Mouse (Mus musculus) intestine, embryonic 14.5 days (tissue): ENCODE results near the gene Cbr3. TPM values are rescaled to one million over a fixed set of nuclear protein-coding genes. Genes with fewer than 3 reads are reported as not detected.

Source experiments
- ATAC-seq: fragments of 200-750 bp; cut with Nextera tagmentation; replicated peaks from 2 replicates; pipeline ENCODE4 v1.8.0; 2017; ENCODE audit warnings: low read depth, moderate number of reproducible peaks, moderate TSS enrichment, moderate library complexity; ENCODE audit not compliant: low FRiP score, low TSS enrichment
- DNase-seq: peaks from one replicate; pipeline ENCODE4 v3.0.0-alpha.2; 2018; ENCODE audit warnings: low spot score
- H3K27ac ChIP-seq: fragments of 300-500 bp; sonication (generic); 2 replicates; pipeline ENCODE4 v1.5.1; 2014; ENCODE audit warnings: low read depth, mild to moderate bottlenecking, control low read depth
- H3K27me3 ChIP-seq: fragments of 300-500 bp; sonication (generic); replicated peaks from 2 replicates; pipeline ENCODE4 v1.6.1; 2014; ENCODE audit warnings: low read length, control low read depth; ENCODE audit not compliant: control insufficient read depth, insufficient read depth
- H3K36me3 ChIP-seq: fragments of 300-500 bp; sonication (generic); 2 replicates; pipeline ENCODE4 v1.6.1; 2014; ENCODE audit warnings: low read length, control low read depth; ENCODE audit not compliant: control insufficient read depth, insufficient read depth
- H3K4me1 ChIP-seq: fragments of 300-500 bp; sonication (generic); replicated peaks from 2 replicates; pipeline ENCODE4 v1.6.1; 2014; ENCODE audit warnings: low read length, control low read depth, mixed read lengths; ENCODE audit not compliant: control insufficient read depth, insufficient read depth
- H3K4me2 ChIP-seq: fragments of 300-500 bp; sonication (generic); 2 replicates; pipeline ENCODE4 v1.6.1; 2014; ENCODE audit warnings: low read length
- H3K4me3 ChIP-seq: fragments of 300-500 bp; sonication (generic); 2 replicates; pipeline ENCODE4 v1.5.1; 2014; ENCODE audit warnings: low read depth, low read length, control low read depth, mixed read lengths
- H3K9ac ChIP-seq: fragments of 300-500 bp; sonication (generic); 2 replicates; pipeline ENCODE4 v1.6.1; 2014; ENCODE audit warnings: mild to moderate bottlenecking, low read length
- H3K9me3 ChIP-seq: fragments of 300-500 bp; sonication (generic); 2 replicates; pipeline ENCODE4 v1.6.1; 2016; ENCODE audit warnings: low read length, control low read depth; ENCODE audit not compliant: control insufficient read depth
- WGBS: fragments of 180-500 bp; shearing (Covaris S2); extraction: QIAGEN DNeasy Blood & Tissue Kit; methylation state at CpG from one replicate; pipeline ENCODE4 v1.1.7; 2014; 5-methylcytosine and 5-hydroxymethylcytosine counted together
- polyA plus RNA-seq: library from polyadenylated mRNA; unstranded; fragments of >200 nt; fragmentation: Nextera tagmentation; extraction: Ambion mirVana; gene quantifications from 2 replicates; pipeline ENCODE4 v1.2.1, GENCODE M21; 2014

The Cbr3 gene
- polyA plus RNA-seq, 1 experiment from 2014 or later = 1.9 TPM

- no peaks in the 10 kb centered on the region for H3K9me3 ChIP-seq
- no peak overlapping the region for H3K4me2 ChIP-seq
- H3K9ac ChIP-seq = no peak overlapping the region
- no peak overlapping the region for H3K27ac ChIP-seq
- DNase-seq (no peak), ATAC-seq (no peak)
- WGBS = 75% methylated on average over 23 of the region's 23 CpGs
- H3K27me3 ChIP-seq = no peaks in the 10 kb centered on the region
- H3K36me3 ChIP-seq = no peaks in the 10 kb centered on the region; the same call in 1 of the 2 replicates
- peaks cover 14% of the 10 kb centered on the region for H3K4me1 ChIP-seq
- H3K4me3 ChIP-seq = no peak overlapping the region
These were observed 47.0 kb downstream of the Cbr3 start for GRCm38 (mm10) chr16:93729801-93730721.

GRCm38 (mm10) chr16:93731310-93731709 is 48.3 kb downstream of the Cbr3 start:
- H3K4me3 ChIP-seq = no peak overlapping the region
- DNase-seq (no peak), ATAC-seq (no peak)
- H3K36me3 ChIP-seq = peaks cover 3% of the 10 kb centered on the region; the same call in 1 of the 2 replicates
- H3K9me3 ChIP-seq = no peaks in the 10 kb centered on the region
- no peaks in the 10 kb centered on the region for H3K27me3 ChIP-seq
- peaks cover 14% of the 10 kb centered on the region for H3K4me1 ChIP-seq
- H3K9ac ChIP-seq = no peak overlapping the region
- WGBS = 87% methylated on average over 8 of the region's 8 CpGs
- H3K4me2 ChIP-seq = no peak overlapping the region
- H3K27ac ChIP-seq = no peak overlapping the region

DNA sequence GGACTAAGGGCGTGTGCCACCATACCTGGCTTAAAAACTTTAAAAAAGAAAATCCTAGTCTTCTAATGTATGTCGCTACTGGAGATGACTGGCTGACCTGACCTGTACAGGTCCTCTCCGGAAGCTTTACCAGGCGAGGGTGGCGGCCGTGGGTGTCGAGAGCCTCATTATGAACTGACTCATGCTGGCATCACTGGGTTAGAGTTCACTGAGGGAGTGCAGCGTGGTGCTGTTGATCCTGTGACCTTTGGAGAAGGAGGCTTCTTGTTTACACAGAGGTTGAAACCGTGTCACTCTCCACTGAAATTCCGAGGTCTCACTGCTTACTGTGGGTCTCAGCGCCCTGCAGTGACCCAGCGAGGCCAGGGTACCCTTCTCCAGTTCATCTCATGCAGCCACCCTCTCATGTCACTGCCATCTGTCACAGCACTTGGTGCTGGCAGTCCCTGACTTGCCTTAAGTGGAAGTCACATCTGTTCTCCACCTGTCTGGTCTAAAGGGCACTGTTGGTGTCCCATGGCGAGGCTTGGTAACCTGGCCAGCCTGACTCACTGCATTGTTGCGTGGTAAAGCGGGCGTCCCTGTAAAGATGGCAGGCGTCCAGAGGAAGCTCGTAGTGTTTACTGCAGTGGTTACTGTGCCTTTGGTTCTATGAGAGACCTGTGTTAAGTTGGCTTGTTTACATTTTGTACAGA is 50.0 kb downstream of the Cbr3 start:
- DNase-seq = no peak
- Histone ChIP-seq H3K27me3 (no peaks in the 10 kb centered on the region), H3K4me1 (peaks cover 14% of the 10 kb centered on the region), H3K4me2 (no peak overlapping the region), H3K9me3 (no peaks in the 10 kb centered on the region), H3K9ac (no peak overlapping the region), H3K27ac (no peak overlapping the region), H3K36me3 (peaks cover 3% of the 10 kb centered on the region; the same call in 1 of the 2 replicates), H3K4me3 (no peak overlapping the region)
- no peak for ATAC-seq
- 67% methylated on average over 18 of the region's 18 CpGs for WGBS

DNA sequence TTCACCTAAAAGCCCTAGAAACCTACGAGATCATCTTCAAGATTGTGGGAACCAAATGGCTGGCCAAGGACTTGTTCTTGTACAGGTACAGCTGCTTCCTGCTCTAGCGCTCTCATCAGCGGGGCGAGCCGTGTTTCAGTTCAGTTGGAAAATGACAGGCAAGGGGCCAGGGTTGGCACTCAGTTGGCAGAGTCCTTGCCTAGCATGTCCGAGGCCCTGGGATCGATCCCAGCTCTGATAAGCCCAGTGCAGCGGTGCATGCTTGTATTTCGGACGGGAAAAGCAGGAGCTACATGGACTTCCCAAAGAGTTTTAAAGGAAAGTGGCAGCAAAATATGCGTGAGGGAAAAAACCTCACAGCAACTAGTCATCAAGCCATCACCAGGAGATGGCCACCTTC is 56.2 kb downstream of the Cbr3 start:
- DNase-seq (no peak), ATAC-seq (no peak)
- H3K9me3 ChIP-seq = no peaks in the 10 kb centered on the region
- H3K4me2 ChIP-seq = no peak overlapping the region
- H3K27me3 ChIP-seq = no peaks in the 10 kb centered on the region
- H3K27ac ChIP-seq = no peak overlapping the region
- H3K36me3 ChIP-seq = peaks cover 3% of the 10 kb centered on the region; the same call in 1 of the 2 replicates
- 94% methylated on average over 11 of the region's 11 CpGs for WGBS
- no peak overlapping the region for H3K4me3 ChIP-seq
- no peak overlapping the region for H3K9ac ChIP-seq
- H3K4me1 ChIP-seq = no peaks in the 10 kb centered on the region

Other genes starting within 250 kb of the Cbr3 start
- 13.0 and 13.4 TPM in 2 replicates for gene Setd4, start 79.2 kb upstream of the Cbr3 start, polyA plus RNA-seq
- gene Cbr1, start 77.4 kb upstream of the Cbr3 start, polyA plus RNA-seq = 84.7 and 92.5 TPM in 2 replicates
- 0.19 TPM in 1 of 2 replicates, not detected in the other for gene Gm5678, start 55.1 kb upstream of the Cbr3 start, polyA plus RNA-seq
- 13.4 and 15.6 TPM in 2 replicates for gene Dop1b, start 28.7 kb downstream of the Cbr3 start, polyA plus RNA-seq
- gene Morc3, start 148.9 kb downstream of the Cbr3 start, polyA plus RNA-seq = 36.8 and 37.3 TPM in 2 replicates
- gene Chaf1b, start 200.7 kb downstream of the Cbr3 start, polyA plus RNA-seq = 81.4 and 88.8 TPM in 2 replicates